Mouse (Mus musculus) retina, embryonic 14.5 days (tissue): Measurements from ENCODE around the gene Olfr263.
A peak's percentile ranks its signal among the peaks of the same experiment; 100 is the strongest.
"Not testable (repeated sequence)": the region's sequence is repeated elsewhere in the genome, so short reads cannot be mapped to it uniquely, and the experiment has no call there.

Experiments
- DNase-seq: peaks from one replicate; pipeline ENCODE4 v3.0.0-alpha.2; 2015; ENCODE audit warnings: low spot score

The Olfr263 gene

GRCm38 (mm10) chr13:21129339-21129738 is at the start of gene Olfr263:
Olfr263 (plus strand) TSS chr13:21129639.
- not testable (repeated sequence) for DNase-seq

GRCm38 (mm10) chr13:21082686-21083085 is 46.8 kb upstream of the Olfr263 start:
- no peak for DNase-seq

DNA sequence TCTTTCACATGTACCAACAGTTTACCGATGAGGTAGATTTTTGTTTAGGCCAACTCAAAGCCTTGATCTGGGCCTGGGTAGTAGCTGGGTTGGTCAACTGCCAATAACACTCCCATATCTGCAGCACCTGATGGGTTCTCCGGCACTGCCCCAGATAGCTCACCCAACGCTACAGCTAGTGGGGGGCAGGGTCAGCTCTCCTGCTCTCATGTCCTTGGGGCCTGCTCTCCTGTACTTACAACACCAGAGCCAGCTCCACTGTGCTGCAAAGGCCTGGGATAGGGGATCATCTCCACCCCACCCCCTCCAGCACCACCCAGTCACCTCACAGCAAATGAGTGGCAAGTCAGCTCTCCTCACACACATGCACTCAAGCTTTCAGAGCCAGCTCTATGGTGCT is 19.7 kb upstream of the Olfr263 start:
- no peak for DNase-seq

DNA sequence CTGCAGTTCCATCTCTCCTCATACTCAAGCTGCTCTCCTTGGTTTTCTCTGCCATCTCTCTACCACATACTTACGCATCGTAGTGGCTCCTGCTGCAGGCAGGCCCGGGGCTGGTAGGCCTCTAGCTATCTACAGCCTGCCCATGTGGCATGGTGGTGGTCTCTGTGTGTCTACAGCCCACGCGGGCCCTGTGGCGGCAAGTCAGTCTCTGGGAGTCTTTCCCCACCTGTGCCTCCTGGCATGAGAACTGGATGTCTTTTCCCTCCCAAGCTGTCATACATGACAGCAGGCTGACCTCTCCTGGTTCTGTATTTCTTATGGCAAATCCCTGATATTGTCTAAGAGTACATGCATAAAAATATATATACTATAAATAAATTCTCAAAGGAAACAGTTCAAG is 19.0 kb upstream of the Olfr263 start:
- DNase-seq = no peak

GRCm38 (mm10) chr13:21111183-21111582 is 18.3 kb upstream of the Olfr263 start, which contains the start of gene Olfr1369-ps1:
Olfr1369-ps1 (plus strand) TSS chr13:21111483.
- DNase-seq = not testable (repeated sequence)

GRCm38 (mm10) chr13:21114121-21114520 is 15.3 kb upstream of the Olfr263 start:
- DNase-seq = no peak

GRCm38 (mm10) chr13:21142421-21142820 is 13.0 kb downstream of the Olfr263 start:
- DNase-seq = no peak

GRCm38 (mm10) chr13:21145767-21146166 is 16.3 kb downstream of the Olfr263 start, which contains the start of gene Olfr1368:
Olfr1368 (minus strand) TSS chr13:21145867.
- no peak for DNase-seq

GRCm38 (mm10) chr13:21155888-21156287 is 26.4 kb downstream of the Olfr263 start:
- no peak for DNase-seq

DNA sequence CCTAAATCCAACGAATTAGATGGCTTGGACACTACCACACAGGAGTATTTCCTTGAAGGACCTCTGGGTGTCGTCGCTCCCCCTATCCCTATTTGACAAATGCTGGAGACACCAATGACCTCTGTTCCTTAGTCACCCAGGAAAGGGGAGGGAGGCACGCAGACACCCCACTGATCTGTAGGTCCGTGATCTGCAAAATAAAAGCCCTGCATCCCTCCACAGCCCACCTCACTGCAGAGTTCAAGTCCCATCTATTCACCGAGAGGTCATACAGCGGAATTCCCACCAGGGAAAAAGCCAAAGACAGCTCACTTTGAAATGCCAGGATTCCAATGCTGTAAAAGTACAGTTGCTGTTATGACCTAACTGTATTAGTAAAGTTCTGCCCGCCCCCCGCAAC is 28.6 kb downstream of the Olfr263 start:
- DNase-seq = peak; percentile 21

GRCm38 (mm10) chr13:21158785-21159474 is 29.5 kb downstream of the Olfr263 start:
- peak; percentile 93 for DNase-seq

DNA sequence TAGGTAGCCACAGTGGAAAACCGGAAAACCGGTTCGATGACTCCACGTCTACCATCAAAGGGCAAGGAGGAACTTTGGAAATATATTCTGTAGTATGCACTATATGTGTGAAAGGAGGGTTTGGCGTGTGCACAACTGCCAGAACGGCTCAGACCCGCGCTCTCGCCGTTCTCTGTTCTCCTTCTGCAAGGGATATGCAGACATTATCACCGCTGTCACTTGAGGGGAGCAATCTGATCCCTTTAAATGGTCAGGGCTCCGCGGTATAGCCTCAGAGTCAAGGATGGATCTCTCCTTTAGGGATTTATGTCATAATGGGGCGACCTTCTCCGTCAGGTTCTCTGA is 30.0 kb downstream of the Olfr263 start:
- peak; percentile 53 for DNase-seq

DNA sequence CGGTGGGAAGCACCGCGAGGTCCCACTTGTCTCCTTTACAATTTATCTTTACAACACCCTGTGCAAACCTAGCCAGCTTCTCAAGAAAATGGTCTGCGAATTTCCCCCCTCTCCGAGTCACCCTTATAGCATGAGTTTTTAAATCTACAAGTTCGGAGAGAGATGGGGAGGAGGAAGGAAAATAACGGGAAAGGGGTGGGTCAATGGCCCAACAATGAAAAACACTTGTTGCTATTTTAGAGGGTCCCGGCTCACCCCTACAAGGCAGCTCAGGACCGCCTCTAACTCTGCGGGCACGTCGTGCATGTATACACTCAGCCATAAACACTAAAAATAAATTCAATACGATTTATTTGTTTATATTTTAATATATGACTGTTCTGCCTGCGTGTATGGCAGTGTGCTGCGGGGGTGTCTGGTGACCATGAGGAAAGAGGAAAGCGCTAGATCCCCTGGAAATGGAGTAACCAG is 30.6 kb downstream of the Olfr263 start:
- peak; percentile 48 for DNase-seq

DNA sequence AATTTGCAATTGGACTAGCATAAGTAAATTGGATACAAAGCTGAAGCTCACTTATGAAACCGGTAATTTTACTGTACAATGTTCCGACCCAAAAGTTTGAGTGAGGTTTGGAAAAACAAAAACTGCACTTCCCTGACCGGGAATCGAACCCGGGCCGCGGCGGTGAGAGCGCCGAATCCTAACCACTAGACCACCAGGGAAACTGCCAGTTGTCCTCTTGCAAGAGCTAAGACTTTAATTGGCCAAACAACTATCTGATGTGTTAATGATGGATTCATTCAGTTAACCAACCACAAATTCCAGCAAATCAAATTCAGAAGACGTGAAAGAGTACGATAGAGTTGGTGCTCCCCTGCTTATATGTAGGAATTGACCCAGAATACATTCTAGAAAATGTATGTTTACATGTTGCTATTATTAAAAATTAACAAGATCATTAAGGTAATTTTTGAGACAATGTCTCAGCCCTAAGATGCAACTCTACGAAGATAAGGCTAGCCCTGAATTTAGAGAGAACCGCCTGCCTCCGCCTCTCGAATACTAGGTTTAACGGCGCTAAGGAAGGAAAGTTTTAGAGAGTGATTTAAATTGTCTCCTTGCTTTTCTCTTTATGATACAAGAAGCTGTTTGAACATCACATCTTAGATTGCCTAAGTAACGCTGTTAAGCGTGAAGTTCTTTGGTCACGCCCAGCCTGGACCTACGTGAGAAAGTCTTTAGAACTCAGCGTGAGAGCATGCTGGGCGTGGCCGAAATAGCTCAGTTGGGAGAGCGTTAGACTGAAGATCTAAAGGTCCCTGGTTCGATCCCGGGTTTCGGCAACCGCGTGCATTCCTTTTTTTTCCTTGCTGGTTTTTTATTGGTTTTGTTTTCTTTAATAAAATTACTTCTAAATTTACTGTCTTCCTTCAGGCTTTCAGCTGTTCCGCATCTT is 31.5 kb downstream of the Olfr263 start:
- DNase-seq = peak; percentile 98

DNA sequence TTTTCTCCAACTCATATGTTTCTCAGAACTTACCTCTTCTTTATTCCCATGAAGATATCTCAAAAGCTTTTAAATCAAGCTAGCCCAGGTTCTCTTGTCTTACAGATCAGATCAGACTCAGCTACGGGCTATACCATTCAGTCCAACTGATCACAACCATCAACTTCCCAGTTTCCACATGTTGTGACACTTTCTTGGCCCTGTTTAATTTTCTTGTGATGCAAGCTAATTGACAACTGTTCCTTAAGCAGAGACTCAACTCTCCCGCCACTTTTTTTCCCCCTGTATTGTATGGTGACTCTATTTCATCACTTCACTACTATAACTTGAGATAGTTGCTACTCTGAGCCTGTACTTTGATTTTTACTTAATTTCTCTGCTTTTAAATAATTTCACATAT is 32.2 kb downstream of the Olfr263 start:
- DNase-seq = no peak

- DNase-seq = no peak
Observed at GRCm38 (mm10) chr13:21162591-21162990, 33.2 kb downstream of the Olfr263 start.

- peak; percentile 93 for DNase-seq
Observed at GRCm38 (mm10) chr13:21166936-21167909, 37.8 kb downstream of the Olfr263 start.

DNA sequence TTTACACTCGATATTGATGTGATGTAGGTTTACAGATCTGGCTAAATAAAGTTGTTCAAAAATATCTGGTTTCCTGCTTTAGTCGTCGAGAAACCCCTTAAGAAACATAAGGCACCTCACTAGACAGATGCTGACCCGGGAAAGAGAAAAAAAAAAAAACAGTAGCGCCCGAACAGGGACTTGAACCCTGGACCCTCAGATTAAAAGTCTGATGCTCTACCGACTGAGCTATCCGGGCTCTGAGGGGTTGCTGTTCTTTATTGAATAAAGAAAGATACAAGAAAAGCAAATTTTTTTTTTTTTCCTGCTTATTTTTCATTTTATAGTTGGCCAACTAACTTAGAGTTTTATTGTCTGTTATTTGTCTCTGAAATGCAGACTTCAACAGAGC is 38.5 kb downstream of the Olfr263 start:
- peak; percentile 81 for DNase-seq

DNA sequence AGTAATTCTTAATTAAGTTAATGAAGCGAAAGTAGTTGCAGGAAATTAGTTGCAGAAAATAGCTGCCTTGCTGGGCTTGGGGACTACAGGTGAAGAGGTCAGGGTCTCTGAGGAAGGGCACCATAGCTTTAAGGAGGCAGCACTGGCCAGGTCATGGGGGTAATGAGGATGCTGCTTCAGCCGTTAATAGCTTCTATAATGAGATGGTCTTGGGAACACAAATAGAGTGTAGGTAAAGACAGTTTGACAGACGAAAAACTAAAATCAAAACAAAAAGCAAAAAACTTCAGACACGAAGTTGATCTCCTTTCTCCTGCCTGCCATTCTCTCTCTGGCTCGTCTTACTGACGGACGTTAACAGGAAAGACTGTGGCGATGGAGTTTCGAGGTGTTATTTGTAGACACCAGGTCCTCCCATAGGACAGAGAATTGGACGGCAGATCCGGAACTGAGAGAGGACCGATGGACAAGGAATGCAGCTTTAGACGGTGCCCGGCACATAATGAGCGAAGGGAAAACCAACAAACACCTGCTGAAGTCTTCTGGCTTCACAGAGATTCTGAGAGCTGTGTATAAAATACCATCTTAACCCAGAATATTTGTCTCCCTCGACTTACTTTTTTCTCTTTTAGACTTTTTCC is 39.1 kb downstream of the Olfr263 start:
- peak; percentile 69 for DNase-seq

DNA sequence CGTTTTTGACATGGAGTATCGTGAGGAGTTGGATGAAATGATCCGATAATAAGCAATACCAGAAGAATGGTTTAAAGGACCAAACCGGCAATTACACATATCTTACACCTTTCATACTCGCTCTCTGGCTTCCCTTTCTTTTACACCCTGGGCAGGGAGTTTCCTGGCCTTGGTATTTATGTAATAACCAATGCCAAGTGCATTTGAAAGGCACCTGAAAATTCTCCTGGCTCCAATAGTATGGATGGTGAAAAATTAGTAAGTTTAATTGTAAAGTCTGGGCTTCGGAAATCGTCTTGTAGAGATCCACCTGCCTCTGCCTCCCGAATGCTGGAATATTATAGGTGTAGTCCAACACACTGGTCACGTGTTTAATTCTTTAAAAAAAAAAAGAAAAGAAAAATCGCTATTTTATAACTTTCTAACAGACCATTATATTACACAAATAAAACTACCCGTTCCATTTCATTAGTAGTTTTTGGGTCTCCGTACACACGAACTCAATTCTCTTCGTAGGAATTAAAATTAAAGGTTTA is 39.8 kb downstream of the Olfr263 start:
- DNase-seq = no peak
